Mouse (Mus musculus): ENCODE measurements around the gene Dennd1a. TPM values are rescaled to one million over a fixed set of nuclear protein-coding genes. Genes with fewer than 3 reads are reported as not detected.

Dennd1a gene
- polyA plus RNA-seq, 2 experiments from 2014 or later, result 8.8 to 13.4 TPM

DNA sequence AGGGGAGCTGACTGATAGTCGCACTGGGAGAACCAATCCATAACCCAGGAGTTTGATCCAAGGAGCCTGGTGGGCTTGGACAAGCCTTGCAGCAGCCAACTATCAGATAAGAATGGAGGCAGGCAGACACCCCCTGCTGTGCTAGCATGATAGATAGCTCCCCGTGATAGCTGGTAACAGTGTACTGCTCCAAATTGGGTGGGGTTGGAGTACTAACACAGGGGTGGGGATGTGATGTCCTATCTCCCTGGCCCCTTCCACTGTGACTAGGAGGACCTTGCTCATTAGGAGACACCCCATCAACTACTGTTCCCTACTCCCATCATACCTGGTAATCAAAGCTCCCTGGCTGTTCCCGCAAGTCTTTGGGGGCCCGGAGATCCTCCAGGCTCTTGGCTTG, 485.5 kb downstream of the Dennd1a start:
- no peak for ATAC-seq

DNA sequence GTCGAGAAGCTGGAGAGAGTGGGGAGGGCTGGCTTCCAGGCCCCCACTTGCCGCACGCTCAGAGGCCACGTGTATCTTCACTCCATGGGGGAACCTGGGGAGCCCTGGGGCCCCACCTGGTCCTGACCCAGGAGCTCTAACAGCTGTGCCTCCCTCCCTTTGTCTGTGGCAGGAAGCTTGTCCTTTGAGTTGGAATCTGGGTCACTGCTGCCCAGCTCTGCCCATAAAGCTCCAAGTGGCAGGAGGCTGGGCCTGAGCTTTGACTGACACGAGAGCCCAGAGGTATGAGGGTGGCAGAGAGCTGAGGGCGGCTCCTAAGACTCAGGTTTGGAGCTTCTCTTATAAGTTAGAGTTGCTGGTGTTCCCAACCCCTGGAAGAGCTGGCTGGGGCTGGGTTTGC, 488.1 kb downstream of the Dennd1a start:
- no peak for ATAC-seq

DNA sequence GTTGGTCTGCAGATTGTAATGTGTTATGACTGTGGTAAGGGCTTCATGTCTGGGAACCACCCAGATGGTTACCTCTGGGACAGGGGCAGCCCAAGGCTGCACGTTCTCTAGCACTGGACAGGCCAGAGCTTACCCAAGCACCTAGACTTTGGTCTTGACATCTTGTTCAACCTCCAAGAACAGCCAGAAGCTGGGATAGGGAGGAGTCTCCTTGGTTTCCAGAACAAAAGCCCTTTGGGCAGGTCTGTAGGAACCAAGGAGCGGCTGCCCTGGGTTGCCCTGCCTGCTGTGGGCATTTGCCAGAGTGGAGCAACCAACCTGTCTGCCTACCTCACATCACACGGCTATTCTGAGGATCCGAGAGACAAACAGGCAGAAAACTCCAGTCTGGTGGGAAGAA, 490.1 kb downstream of the Dennd1a start:
- ATAC-seq, result no peak

DNA sequence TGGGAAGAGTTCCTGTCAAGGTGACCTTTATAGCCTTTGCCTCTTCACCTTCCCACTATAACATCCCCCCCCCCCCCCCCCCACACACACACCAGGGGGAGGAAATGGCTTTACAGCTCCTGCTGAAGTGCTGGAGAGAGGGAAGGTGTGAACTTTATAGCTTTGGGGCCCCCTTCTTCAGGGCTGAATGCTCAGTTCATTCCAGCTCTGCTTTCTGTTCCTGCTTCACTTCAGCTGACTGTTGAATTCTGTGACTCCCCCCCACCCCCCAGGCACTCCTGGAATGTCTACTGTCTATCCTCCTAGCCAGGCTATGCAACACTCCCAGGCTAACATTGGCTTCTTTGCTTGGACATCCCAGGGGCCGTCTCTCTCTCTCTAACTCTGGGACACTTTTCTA, 491.2 kb downstream of the Dennd1a start:
- no peak for ATAC-seq

DNA sequence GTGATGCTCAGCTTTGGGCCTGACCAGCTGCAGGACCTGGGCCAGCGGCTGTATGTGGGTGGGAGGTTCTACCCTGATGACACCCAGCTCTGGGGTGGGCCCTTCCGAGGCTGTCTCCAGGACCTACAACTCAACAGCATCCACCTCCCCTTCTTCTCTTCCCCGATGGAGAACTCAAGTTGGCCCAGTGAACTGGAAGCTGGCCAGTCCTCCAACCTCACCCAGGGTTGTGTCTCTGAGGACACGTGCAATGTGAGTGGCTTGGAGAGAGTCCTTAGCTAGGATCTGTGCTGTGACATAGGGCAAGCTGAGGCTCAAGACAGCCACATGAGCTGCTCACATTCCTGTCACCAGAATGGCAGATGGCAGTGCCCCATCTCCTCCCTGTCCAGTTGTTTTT, 495.9 kb downstream of the Dennd1a start:
- no peak for ATAC-seq

DNA sequence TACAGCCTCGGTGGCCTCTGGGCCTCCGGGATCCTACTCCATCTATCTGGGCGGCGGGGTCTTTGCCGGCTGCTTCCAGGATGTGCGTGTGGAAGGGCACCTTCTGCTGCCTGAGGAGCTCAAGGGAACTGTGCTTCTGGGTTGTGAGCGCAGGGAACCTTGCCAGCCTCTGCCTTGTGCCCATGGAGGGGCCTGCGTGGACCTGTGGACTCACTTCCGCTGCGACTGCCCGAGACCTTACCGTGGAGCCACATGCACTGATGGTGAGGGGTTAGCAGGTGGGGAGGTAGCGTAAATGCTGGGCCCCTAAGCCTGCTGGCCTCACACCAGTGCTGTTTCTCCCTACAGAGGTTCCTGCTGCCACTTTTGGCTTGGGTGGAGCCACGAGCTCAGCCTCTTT, 496.5 kb downstream of the Dennd1a start:
- no peak for ATAC-seq

DNA sequence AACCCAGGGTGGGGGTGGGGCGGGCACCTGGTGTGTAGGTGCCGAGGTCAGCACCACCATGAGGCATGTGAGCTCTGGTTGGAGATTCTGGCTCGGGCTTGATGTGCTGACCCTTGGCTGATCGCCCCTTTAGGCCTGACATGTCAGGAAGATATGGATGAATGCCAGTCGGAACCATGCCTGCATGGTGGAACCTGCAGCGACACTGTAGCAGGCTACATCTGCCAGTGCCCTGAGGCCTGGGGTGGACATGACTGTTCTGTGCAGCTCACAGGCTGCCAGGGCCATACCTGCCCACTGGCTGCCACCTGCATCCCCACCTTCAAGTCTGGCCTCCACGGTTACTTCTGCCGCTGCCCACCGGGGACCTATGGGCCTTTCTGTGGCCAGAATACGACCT, 497.2 kb downstream of the Dennd1a start:
- no peak for ATAC-seq

DNA sequence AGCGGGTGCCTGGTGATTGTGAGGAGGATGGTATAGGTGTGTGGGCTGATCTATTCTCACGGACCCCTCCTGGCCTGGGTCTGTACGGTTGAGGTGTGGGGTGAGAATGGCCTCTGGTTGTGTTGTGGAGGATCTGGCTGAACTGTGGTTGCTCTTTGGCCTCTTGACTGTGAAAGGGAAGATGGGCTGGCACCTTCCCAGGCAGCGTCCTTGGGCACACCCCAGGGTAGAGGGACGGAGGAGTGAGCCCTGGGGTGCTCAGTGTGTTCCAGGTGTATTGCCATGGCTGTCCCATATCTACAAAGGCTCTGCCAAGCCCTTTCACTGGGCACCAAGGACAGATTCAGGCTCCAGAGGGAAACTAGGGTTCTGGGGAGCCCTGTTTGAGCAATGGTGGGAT, 498.2 kb downstream of the Dennd1a start:
- no peak for ATAC-seq

DNA sequence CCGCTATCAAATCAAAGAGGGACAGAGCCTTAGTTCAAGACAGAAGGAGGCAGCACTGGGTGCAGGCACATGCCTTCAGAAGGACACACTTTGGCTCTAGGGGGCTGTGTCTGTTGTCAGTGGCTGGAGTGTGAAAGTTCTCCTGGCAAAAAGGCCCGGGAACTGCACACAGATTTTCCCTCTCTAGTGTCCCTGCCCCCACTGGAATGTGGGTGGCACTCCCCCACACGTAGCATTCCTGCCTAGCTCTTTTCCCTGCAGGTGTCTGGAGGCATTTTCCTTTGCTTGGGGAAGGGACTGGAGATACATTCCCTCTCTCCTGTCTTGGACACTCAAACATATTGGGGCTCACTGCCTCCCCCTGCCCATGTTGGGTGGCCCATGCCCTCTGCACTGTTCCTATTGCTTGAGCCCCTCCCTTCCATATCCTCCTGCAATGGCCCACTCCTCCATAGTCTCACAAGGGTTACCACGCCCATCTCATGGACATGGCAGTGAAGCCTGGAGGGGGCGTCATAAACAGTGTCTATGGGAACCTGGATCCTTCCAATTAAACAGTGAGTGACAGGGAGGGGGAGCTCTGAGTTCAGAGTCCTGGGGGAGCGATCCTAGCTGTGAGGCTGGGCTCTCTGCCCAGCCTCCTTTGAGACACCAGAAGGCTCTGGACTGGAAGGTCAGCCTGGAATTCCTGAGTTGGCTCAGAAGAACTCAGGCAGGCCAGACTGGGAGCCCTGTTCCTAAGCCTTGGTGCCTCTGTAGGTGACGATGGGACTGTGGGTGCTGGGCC, 498.8 kb downstream of the Dennd1a start:
- no peak for ATAC-seq

DNA sequence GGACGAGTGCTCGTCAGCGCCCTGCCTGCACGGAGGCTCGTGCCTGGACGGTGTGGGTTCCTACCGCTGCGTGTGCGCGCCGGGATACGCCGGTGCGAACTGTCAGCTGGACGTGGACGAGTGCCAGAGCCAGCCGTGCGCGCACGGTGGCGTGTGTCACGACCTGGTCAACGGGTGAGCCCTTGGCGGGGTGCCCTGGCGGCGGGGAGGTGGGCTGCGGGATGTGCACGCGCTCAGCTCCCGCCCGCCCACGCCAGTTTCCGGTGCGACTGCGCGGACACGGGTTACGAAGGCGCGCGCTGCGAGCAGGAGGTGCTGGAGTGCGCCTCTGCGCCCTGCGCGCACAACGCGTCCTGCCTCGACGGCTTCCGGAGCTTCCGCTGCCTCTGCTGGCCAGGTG, 500.7 kb downstream of the Dennd1a start:
- ATAC-seq, result no peak

DNA sequence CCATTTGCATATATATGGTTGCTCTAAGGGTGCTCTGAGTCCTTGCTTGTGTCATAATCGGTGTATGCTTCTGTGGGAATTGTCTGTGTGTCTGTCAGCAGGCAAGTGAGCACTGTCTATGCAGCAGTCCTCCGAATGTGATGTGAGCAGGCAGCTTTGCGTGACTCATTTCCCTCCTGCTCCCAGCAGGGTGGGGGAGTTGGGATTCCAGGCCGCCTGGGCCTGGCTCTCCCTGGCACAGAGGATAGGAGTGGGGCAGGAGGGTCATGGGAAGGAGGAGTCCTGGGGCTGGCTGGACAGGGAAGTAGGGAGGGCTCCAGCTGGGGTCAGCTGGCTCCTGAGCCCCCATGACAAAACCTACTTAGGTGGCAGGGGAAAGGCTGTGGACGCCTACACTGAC, 502.7 kb downstream of the Dennd1a start:
- ATAC-seq, result no peak

DNA sequence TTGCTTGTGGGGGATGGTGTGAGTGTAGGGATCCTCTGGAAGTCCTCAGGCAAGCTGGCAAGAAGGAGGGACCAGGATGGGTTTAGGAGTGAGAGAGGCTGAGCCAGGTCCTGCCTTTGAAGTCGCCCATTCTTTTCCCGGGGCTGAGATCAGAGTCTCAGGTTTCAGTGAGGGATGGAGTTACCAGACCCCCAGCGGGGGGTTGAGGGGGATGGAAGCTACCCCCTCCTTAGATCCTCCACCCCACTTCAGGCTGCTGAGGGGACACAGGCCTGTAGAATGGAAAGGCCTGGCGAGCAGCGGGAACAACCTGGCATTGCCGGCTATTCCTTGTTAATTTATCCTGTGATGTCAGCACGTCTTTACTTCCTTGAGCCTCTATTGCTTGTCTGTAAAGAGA, 505.2 kb downstream of the Dennd1a start:
- no peak for ATAC-seq

DNA sequence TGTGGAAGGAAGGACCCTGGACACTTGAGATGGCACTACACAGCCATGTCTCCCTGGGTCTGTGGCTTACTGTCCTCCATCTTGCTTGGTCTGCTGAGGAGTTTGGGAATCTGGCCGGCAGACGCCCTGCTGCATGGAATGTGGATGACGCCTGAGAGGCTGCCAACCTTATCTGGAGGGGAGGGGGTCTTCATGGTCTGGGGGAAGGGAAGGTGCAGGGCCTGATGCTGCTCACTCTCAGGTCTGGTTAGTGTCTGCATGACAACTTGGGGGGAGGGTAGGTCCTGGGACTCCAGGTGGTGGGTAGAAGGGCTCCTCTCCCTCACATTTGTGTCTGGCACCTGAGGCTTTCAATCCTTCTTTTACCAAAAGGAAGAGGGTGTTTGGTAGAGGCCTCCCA, 505.8 kb downstream of the Dennd1a start:
- no peak for ATAC-seq

DNA sequence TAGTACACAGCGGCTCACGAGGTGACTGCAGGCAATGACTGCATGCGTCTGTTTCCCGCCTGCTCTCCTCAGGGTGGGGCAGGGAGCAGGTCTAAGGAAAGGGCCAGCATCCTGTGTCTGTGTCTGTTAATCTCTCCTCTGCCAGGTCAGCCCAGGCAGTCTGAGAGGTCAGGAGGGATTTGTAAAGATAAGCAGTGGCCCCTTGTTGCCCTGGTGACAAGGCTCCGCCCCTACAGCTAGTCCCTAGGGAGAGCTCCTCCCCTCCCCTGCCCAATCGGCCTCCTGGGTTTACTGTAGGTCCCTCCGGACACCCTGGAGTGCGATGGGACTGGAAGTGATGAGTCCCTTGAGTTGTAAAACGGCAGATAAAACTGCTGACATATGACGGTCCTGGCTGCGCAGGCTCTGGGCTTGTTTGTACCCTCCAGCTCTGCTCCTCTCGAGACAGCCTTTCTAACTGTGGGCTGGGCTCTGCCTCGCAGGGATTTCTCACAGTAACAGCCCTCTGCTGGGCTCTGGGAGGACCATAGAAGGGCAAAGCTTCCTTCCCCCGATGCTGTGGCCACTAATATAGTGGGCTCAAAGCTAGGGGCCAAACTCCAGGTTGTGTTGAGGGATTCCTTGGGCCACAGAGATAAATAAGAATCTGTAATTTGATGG, 506.8 kb downstream of the Dennd1a start:
- no peak for ATAC-seq

DNA sequence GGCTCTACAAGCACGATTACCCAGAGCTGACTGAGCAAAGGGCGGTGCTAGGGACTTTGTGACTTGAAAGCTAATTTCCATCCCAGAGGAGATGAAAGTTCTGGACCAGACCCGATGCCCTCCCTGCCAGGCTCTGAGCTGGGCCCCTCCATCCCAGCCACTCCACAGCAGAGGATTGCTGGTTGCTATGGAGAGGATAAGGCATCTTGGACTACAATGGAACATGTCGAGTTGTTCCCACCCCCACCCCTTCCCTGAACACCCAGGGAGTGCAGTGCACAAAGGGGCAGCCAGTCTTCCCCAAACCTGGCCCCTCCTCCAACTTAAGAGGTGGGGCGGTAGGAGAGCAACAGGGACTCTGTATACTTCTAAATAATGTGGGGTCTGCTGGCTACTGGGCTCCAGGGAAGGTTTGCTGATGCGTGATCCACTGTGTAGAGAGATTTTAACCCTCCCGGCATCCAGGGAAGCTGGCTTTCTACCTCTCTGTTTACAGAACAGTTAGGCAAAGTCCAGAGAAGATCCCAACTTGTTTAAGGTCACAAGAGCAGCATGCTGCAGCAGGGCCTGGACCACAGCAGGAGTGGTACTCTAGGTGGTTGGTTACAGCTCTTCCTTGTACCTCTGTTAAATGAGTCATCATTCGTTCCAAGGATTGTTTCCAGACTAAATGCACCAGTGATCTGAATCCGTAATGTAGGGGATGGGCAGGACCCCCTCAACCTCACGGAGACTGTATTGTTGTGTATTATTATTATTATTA, 509.1 kb downstream of the Dennd1a start:
- no peak for ATAC-seq

DNA sequence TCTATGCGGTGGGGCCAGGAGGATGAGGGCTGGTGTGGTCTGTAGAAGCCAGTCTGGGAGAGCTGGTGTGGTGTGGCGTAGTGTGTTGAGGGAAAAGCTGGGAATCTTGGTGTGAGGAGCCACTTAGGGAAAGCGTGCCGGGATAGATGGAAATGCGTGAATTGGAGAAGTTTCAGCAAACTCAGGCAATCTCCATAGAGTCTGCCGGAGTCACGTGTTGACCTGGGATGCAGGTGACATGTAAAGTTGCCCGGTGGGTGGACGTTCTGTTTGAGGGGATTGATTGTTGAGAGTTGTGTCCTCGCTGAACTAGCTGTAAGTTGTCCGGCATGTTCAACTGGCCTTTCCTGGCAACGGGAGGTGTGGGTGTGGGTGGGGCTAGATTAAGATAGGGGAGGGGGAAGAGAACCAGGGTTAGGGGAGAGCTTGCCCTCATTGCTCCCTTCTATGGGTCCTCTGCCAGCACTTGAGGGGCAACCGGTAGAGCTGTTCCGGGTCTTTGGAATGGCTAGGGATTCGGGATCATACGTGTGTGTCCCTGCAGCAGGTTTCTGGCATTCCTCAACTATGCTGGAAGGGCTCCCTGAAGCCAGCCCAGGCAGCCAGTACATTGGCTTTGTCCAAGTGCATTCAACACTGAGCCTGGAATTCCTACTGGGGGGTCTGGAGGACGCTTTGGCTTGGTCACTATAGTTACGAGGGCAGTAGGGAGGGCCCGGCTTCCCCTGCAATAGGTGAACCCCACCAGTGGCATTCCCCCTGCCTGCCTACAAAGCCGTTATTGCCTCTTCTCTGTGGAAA, 510.4 kb downstream of the Dennd1a start:
- no peak for ATAC-seq

DNA sequence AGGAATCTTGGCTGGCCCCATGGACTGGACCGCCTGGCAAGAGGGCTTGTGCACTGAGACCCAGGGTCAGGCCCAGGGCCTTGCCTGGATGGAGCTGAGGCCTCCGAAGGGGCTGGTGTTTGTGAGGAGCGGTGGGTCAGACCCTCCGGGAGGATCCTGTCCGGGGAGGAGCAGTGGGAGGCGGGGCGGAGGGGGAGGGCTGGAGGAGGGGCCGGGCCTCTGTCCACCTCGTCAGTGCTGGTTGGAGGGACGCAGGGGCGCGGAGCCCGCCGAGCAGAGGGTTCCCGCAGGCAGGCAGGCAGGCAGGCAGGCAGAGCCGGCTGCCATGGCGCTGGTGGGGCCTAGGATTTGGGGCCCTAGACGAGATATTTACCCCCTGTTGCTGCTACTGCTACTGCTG, 511.2 kb downstream of the Dennd1a start, which contains the start of gene Crb2:
Crb2 (plus strand) TSS at position 234 of the 400 bp plus-strand sequence.
- ATAC-seq, result no peak

DNA sequence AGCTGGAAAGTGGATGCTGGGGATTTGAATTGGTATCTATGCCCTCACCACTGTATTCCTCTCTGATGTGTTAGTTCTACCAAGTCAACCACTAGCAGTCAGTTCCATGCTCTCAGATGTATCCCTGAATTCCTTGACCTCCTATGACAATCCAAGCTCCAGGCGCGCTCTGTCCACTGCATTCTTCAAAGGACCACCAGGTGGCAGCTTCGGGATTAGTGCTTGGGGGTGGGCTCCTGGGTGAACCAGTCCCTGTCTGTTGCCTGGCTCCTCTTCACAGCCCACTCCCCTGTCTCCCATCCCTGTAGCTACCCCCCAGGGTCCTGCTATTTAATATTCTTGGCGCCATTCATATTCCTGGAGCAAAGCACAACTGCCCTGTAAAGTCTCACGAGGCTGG, 512.6 kb downstream of the Dennd1a start:
- ATAC-seq, result no peak

DNA sequence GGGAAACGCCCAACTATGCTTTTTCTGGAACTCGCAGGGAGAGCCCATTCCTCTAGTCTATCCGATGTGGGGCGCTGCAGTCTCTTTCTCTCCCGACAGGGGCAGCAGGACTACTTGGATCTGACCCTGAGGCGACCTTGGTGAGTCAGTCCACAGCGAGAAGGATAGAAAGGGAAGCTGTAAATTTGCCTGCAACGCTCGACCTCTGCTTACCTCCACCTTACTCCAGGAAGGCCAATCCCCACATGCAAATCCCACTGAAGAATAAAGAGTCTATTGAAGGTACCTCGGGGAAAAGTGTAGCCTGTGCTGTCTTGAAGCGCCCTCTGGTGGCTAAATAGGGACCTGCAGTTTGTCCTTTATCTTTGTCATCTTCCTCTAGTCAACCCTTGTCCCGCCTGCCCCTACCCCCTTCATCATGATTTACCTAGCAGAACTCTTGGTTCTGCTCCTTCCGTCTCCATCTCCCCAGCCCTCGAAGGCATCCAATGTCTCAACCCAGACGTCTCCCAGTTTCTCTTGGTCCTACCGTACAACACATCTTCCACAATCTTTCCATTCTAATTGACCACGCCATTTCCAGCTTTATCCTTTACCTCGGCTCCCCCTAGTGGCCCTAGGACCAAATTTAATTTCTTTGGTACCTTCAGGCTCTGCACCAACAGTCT, 515.4 kb downstream of the Dennd1a start:
- peak; percentile 83 for ATAC-seq

DNA sequence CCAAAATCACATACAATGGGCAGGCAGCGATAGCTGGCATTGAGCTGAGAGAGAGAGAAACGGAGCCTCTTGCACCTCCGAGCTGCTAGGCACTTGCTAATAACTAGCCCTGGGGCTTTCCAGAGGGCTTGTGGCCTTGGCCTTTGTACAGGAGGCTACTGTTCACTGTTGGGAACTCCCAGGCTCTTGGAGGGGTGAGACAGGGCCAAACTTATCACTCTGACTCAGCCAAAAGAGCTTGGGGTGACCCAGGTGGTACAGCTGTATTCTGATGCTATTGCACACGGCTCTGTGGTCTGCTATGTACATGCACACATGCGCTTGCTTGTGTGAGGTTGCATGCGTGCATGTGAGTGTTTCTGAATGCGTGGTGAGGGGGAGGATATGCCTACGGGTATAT, 517.4 kb downstream of the Dennd1a start:
- ATAC-seq, result no peak

DNA sequence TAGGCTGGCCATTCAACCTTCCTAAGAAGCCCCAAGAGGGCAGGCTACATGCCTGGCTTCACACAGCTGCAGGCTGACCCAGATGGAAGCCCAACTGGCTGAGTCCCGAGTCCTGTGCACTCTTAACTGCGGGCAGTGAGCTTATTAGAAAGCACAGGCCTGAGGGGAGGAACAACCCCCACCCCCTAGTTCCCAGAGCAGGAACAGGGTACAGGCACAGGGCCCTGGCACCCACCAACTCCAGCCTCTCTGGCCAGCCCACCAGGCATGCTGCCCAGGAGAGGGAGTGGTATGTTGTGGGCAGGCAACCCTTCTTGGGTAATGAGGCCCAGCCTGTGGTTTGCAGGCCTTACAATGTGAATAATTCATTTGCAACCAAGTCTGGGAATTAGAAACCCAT, 518.3 kb downstream of the Dennd1a start:
- ATAC-seq, result no peak

DNA sequence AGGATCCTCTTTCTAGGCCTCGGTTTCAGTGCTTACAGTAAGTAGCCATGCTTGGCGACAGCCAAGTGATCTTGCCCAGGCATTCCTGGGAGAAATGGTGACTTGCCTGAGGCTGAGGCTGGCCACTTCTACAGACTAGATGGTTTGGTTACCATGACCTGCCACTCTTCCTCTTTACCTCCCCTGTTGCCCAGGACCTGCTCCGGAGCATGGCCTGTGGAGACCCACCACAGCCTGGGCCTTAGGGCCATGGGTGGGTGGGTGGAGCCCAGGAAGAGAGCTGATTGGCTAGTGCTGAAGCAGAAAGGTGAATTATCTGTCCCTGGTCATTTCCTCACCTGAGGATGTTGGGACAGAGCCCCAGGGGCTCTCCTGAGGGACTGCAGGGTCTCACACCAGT, 519.5 kb downstream of the Dennd1a start:
- ATAC-seq, result no peak
